Mouse (Mus musculus) neural tube, embryonic 13.5 days (tissue): Measurements from ENCODE around the gene 3830406C13Rik. TPM values are rescaled to one million over a fixed set of nuclear protein-coding genes. Genes with fewer than 3 reads are reported as not detected.

Experiments used
- ATAC-seq: fragments of 200-750 bp; cut with Nextera tagmentation; 2 replicates; pipeline ENCODE4 v1.8.0; 2017; ENCODE audit warnings: low read depth, mild to moderate bottlenecking, moderate TSS enrichment, moderate library complexity
- H3K27ac ChIP-seq: fragments of 300-500 bp; sonication (generic); replicated peaks from 2 replicates; pipeline ENCODE4 v1.5.1; 2015; ENCODE audit warnings: moderate library complexity, mild to moderate bottlenecking, inconsistent platforms
- H3K27me3 ChIP-seq: fragments of 300-500 bp; sonication (generic); 2 replicates; pipeline ENCODE4 v1.6.1; 2015; ENCODE audit warnings: mild to moderate bottlenecking, inconsistent platforms
- H3K36me3 ChIP-seq: fragments of 300-500 bp; sonication (generic); 2 replicates; pipeline ENCODE4 v1.6.1; 2015; ENCODE audit warnings: mild to moderate bottlenecking, inconsistent platforms
- H3K4me1 ChIP-seq: fragments of 300-500 bp; sonication (generic); replicated peaks from 2 replicates; pipeline ENCODE4 v1.6.1; 2015; ENCODE audit warnings: inconsistent platforms
- H3K4me2 ChIP-seq: fragments of 300-500 bp; sonication (generic); 2 replicates; pipeline ENCODE4 v1.6.1; 2015; ENCODE audit warnings: inconsistent platforms, mild to moderate bottlenecking, moderate library complexity
- H3K4me3 ChIP-seq: fragments of 300-500 bp; sonication (generic); 2 replicates; pipeline ENCODE4 v1.5.1; 2015; ENCODE audit warnings: mild to moderate bottlenecking, inconsistent platforms
- H3K9ac ChIP-seq: fragments of 300-500 bp; sonication (generic); 2 replicates; pipeline ENCODE4 v1.6.1; 2015; ENCODE audit warnings: moderate library complexity, mild to moderate bottlenecking, inconsistent platforms
- H3K9me3 ChIP-seq: fragments of 300-500 bp; sonication (generic); 2 replicates; pipeline ENCODE4 v1.6.1; 2016; ENCODE audit warnings: inconsistent platforms
- WGBS: fragments of 180-500 bp; shearing (Covaris S2); methylation state at CpG from one replicate; pipeline ENCODE4 v1.1.7; 2015; 5-methylcytosine and 5-hydroxymethylcytosine counted together
- polyA plus RNA-seq: library from polyadenylated mRNA; unstranded; fragments of >200 nt; fragmentation: Nextera tagmentation; extraction: Ambion mirVana; gene quantifications from 2 replicates; pipeline ENCODE4 v1.2.1, GENCODE M21; 2015

The 3830406C13Rik gene
- polyA plus RNA-seq, 1 experiment from 2014 or later: 32.6 TPM

- Histone ChIP-seq H3K4me1 (peaks cover 37% of the 10 kb centered on the region), H3K4me3 (no peak overlapping the region), H3K27me3 (peaks cover 99% of the 10 kb centered on the region), H3K9ac (no peak overlapping the region), H3K9me3 (no peaks in the 10 kb centered on the region), H3K27ac (no peak overlapping the region), H3K4me2 (no peak overlapping the region), H3K36me3 (no peaks in the 10 kb centered on the region)
- WGBS: under 1% methylated on average over 39 of the region's 39 CpGs
- no peak for ATAC-seq
Observed at GRCm38 (mm10) chr14:12344746-12345240, 60.8 kb downstream of the 3830406C13Rik start.

GRCm38 (mm10) chr14:12345241-12345921 lies 61.4 kb downstream of the 3830406C13Rik start:
- no peak overlapping the region for H3K4me2 ChIP-seq
- no peak overlapping the region for H3K9ac ChIP-seq
- under 1% methylated on average over 39 of the region's 40 CpGs for WGBS
- no peak overlapping the region for H3K27ac ChIP-seq
- no peak overlapping the region for H3K4me3 ChIP-seq
- H3K27me3 ChIP-seq: peaks cover 99% of the 10 kb centered on the region
- ATAC-seq: no peak
- no peaks in the 10 kb centered on the region for H3K9me3 ChIP-seq
- peaks cover 34% of the 10 kb centered on the region for H3K4me1 ChIP-seq
- H3K36me3 ChIP-seq: no peaks in the 10 kb centered on the region

- Histone ChIP-seq H3K9me3 (no peaks in the 10 kb centered on the region), H3K27ac (no peak overlapping the region), H3K4me3 (no peak overlapping the region), H3K4me1 (peaks cover 29% of the 10 kb centered on the region), H3K4me2 (peak overlapping the region; percentile 3; the same call in 1 of the 2 replicates), H3K9ac (no peak overlapping the region), H3K36me3 (no peaks in the 10 kb centered on the region), H3K27me3 (peaks cover 100% of the 10 kb centered on the region)
- ATAC-seq: no peak
- whole genome bisulfite sequencing: 1% methylated on average over 50 of the region's 50 CpGs
Observed at GRCm38 (mm10) chr14:12346011-12346864, 62.3 kb downstream of the 3830406C13Rik start.

GRCm38 (mm10) chr14:12346865-12347600 lies 63.1 kb downstream of the 3830406C13Rik start:
- H3K27me3 ChIP-seq: peaks cover 100% of the 10 kb centered on the region
- under 1% methylated on average over 26 of the region's 26 CpGs for WGBS
- H3K4me1 ChIP-seq: peaks cover 26% of the 10 kb centered on the region
- H3K36me3 ChIP-seq: no peaks in the 10 kb centered on the region
- H3K4me2 ChIP-seq: peak overlapping the region; percentile 3; the same call in 1 of the 2 replicates
- no peak overlapping the region for H3K4me3 ChIP-seq
- H3K9me3 ChIP-seq: no peaks in the 10 kb centered on the region
- ATAC-seq: no peak
- H3K9ac ChIP-seq: no peak overlapping the region
- no peak overlapping the region for H3K27ac ChIP-seq

GRCm38 (mm10) chr14:12348089-12348488 lies 64.1 kb downstream of the 3830406C13Rik start, which contains the start of gene Fezf2:
Gene Fezf2, minus strand, starts transcription at chr14:12348189.
- no peak within 1 kb of the TSS for H3K27ac ChIP-seq
- ATAC-seq: no peak
- no peaks in the 10 kb centered on the region for H3K9me3 ChIP-seq
- H3K4me1 ChIP-seq: peaks cover 26% of the 10 kb centered on the region
- no peak within 1 kb of the TSS for H3K4me2 ChIP-seq
- H3K27me3 ChIP-seq: peaks cover 100% of the 10 kb centered on the region
- H3K9ac ChIP-seq: no peak within 1 kb of the TSS
- 2% methylated on average over 2 of the region's 2 CpGs for WGBS
- H3K36me3 ChIP-seq: no peaks in the 10 kb centered on the region
- H3K4me3 ChIP-seq: no peak within 1 kb of the TSS

- no peaks in the 10 kb centered on the region for H3K9me3 ChIP-seq
- no peak overlapping the region for H3K9ac ChIP-seq
- ATAC-seq: no peak
- WGBS: 8% methylated on average over 15 of the region's 15 CpGs
- H3K4me1 ChIP-seq: peaks cover 23% of the 10 kb centered on the region
- no peak overlapping the region for H3K4me3 ChIP-seq
- no peaks in the 10 kb centered on the region for H3K36me3 ChIP-seq
- H3K4me2 ChIP-seq: no peak overlapping the region
- H3K27me3 ChIP-seq: peaks cover 100% of the 10 kb centered on the region
- H3K27ac ChIP-seq: no peak overlapping the region
Observed at GRCm38 (mm10) chr14:12349334-12350090, 65.5 kb downstream of the 3830406C13Rik start.

- H3K9ac ChIP-seq: no peak overlapping the region
- no peak overlapping the region for H3K4me2 ChIP-seq
- 6% methylated on average over 16 of the region's 16 CpGs for WGBS
- ATAC-seq: no peak
- no peaks in the 10 kb centered on the region for H3K9me3 ChIP-seq
- H3K27ac ChIP-seq: no peak overlapping the region
- H3K36me3 ChIP-seq: no peaks in the 10 kb centered on the region
- H3K4me3 ChIP-seq: no peak overlapping the region
- peaks cover 15% of the 10 kb centered on the region for H3K4me1 ChIP-seq
- H3K27me3 ChIP-seq: peaks cover 98% of the 10 kb centered on the region
Observed at GRCm38 (mm10) chr14:12350271-12350916, 66.4 kb downstream of the 3830406C13Rik start.

Other genes starting within 250 kb of the 3830406C13Rik start
- gene Gm49355, start 197 bp upstream of the 3830406C13Rik start, polyA plus RNA-seq: 0.15 TPM in 1 of 2 replicates, not detected in the other
- 0.59 TPM in 1 of 2 replicates, not detected in the other for gene Fezf2, start 64.0 kb downstream of the 3830406C13Rik start, polyA plus RNA-seq